Mouse (Mus musculus) central nervous system, embryonic 14 days (tissue): ENCODE data around the gene Krtap6-2. TPM values are rescaled to one million over a fixed set of nuclear protein-coding genes. Genes with fewer than 3 reads are reported as not detected.

ENCODE experiments used
- polyA plus RNA-seq: library from polyadenylated mRNA; depleted of rRNA; stranded (reverse); fragments of >200 nt; gene quantifications from 2 replicates; pipeline ENCODE4 v1.2.3, GENCODE M21; 2012; rRNA removed

The Krtap6-2 gene
- not detected in 2 replicates for polyA plus RNA-seq

GRCm38 (mm10) chr16:89420011-89420410 lies at the start of gene Krtap6-2:
Krtap6-2 (minus strand) TSS chr16:89420111.

GRCm38 (mm10) chr16:89403768-89404167 lies 16.1 kb downstream of the Krtap6-2 start, which contains the start of gene Krtap21-1:
Krtap21-1 (minus strand) TSS chr16:89403868.

Other genes starting within 250 kb of the Krtap6-2 start
- not detected in 2 replicates for gene 1110057P08Rik, start 245.4 kb downstream of the Krtap6-2 start, polyA plus RNA-seq
- not detected in 2 replicates for gene Krtap20-2, start 214.2 kb downstream of the Krtap6-2 start, polyA plus RNA-seq
- not detected in 2 replicates for gene Krtap21-1, start 16.2 kb downstream of the Krtap6-2 start, polyA plus RNA-seq
- gene Krtap8-1, start 67.8 kb upstream of the Krtap6-2 start, polyA plus RNA-seq = 0.11 TPM in 1 of 2 replicates, not detected in the other
- gene Krtap7-1, start 88.2 kb upstream of the Krtap6-2 start, polyA plus RNA-seq = 0.22 and 0.31 TPM in 2 replicates
- gene Krtap11-1, start 151.1 kb upstream of the Krtap6-2 start, polyA plus RNA-seq = not detected in 2 replicates